Mouse (Mus musculus) midbrain, embryonic 15.5 days (tissue): ENCODE measurements around the gene Cyb5d1. TPM values are rescaled to one million over a fixed set of nuclear protein-coding genes. Genes with fewer than 3 reads are reported as not detected.

Experiments
- ATAC-seq: fragments of 200-750 bp; cut with Nextera tagmentation; replicated peaks from 2 replicates; pipeline ENCODE4 v1.8.0; 2017; ENCODE audit warnings: moderate TSS enrichment
- H3K27ac ChIP-seq: fragments of 300-500 bp; sonication (generic); 2 replicates; pipeline ENCODE4 v1.5.1; 2015; ENCODE audit warnings: mild to moderate bottlenecking, inconsistent platforms
- H3K27me3 ChIP-seq: fragments of 300-500 bp; sonication (generic); replicated peaks from 2 replicates; pipeline ENCODE4 v1.6.1; 2015; ENCODE audit warnings: inconsistent platforms
- H3K36me3 ChIP-seq: fragments of 300-500 bp; sonication (generic); replicated peaks from 2 replicates; pipeline ENCODE4 v1.6.1; 2015; ENCODE audit warnings: inconsistent platforms
- H3K4me1 ChIP-seq: fragments of 300-500 bp; sonication (generic); 2 replicates; pipeline ENCODE4 v1.6.1; 2015; ENCODE audit warnings: inconsistent platforms
- H3K4me2 ChIP-seq: fragments of 300-500 bp; sonication (generic); 2 replicates; pipeline ENCODE4 v1.6.1; 2015; ENCODE audit warnings: inconsistent platforms, mild to moderate bottlenecking, moderate library complexity
- H3K4me3 ChIP-seq: fragments of 300-500 bp; sonication (generic); 2 replicates; pipeline ENCODE4 v1.5.1; 2015; ENCODE audit warnings: mild to moderate bottlenecking, inconsistent platforms
- H3K9ac ChIP-seq: fragments of 300-500 bp; sonication (generic); 2 replicates; pipeline ENCODE4 v1.6.1; 2015; ENCODE audit warnings: mild to moderate bottlenecking, inconsistent platforms
- H3K9me3 ChIP-seq: fragments of 300-500 bp; sonication (generic); 2 replicates; pipeline ENCODE4 v1.6.1; 2016; ENCODE audit warnings: inconsistent platforms
- WGBS: fragments of 180-500 bp; shearing (Covaris S2); methylation state at CpG from one replicate; pipeline ENCODE4 v1.1.7; 2015; ENCODE audit warnings: mixed read lengths; 5-methylcytosine and 5-hydroxymethylcytosine counted together
- polyA plus RNA-seq: library from polyadenylated mRNA; unstranded; fragments of >200 nt; fragmentation: Nextera tagmentation; extraction: Ambion mirVana; gene quantifications from 2 replicates; pipeline ENCODE4 v1.2.1, GENCODE M21; 2015

Cyb5d1 gene
- polyA plus RNA-seq, 1 experiment from 2014 or later, result 32.7 TPM

- WGBS, result 90% methylated on average over 16 of the region's 16 CpGs
- no peak overlapping the region for H3K27ac ChIP-seq
- no peaks in the 10 kb centered on the region for H3K9me3 ChIP-seq
- H3K4me1 ChIP-seq, result peaks cover 39% of the 10 kb centered on the region
- ATAC-seq, result no peak
- H3K4me3 ChIP-seq, result no peak overlapping the region
- H3K36me3 ChIP-seq, result peaks cover 51% of the 10 kb centered on the region
- no peak overlapping the region for H3K4me2 ChIP-seq
- no peak overlapping the region for H3K9ac ChIP-seq
- H3K27me3 ChIP-seq, result no peaks in the 10 kb centered on the region
These were observed 11.7 kb upstream of the Cyb5d1 start for GRCm38 (mm10) chr11:69406867-69407723.

GRCm38 (mm10) chr11:69406282-69406681, 10.9 kb upstream of the Cyb5d1 start:
- H3K36me3 ChIP-seq, result peaks cover 59% of the 10 kb centered on the region
- H3K4me1 ChIP-seq, result peaks cover 34% of the 10 kb centered on the region
- H3K27ac ChIP-seq, result no peak overlapping the region
- H3K9me3 ChIP-seq, result no peaks in the 10 kb centered on the region
- ATAC-seq, result no peak
- H3K4me2 ChIP-seq, result no peak overlapping the region
- no peaks in the 10 kb centered on the region for H3K27me3 ChIP-seq
- no peak overlapping the region for H3K4me3 ChIP-seq
- 90% methylated on average over 19 of the region's 19 CpGs for WGBS
- no peak overlapping the region for H3K9ac ChIP-seq

DNA sequence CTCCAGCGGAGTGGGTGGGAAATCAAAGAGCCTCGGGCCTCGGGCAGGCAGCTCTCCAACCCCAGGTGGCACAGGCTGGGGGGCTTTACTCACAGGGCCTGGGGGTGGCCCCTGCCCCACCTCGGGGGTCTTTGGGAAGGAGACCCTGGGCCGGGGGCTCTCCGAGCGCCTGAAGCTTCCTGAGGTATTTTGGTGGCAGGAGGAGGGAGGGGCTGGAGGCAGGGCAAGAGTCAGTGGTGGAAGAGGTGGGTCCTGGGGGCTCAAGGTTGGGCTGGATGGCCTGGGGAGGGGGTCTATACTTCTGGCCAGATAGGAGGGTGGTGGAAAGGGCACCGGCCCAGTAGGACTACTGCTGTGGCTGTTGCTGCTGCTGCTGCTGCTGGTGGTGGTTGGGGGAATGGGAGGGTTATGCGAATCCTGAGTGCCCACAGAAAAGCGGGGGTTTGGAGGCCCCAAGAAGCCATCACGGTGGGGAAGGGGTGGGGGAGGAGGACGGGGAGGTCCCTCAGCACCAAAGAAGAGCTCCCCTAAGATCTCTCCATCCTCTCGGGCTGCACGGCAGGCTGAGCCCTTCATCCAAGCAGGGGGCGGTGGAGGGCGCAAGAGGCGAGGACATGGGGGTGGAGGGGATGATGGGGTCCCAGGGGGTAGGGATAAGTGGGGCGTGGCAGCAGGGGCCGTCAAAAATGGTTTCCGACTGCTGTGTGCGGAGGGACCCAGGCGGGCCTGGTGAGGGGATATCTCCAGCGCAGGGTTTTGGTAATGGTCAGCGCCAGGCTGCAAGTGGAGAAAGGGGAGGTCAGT, 10.2 kb upstream of the Cyb5d1 start:
- Histone ChIP-seq H3K9me3 (no peaks in the 10 kb centered on the region), H3K27me3 (no peaks in the 10 kb centered on the region), H3K4me1 (peaks cover 34% of the 10 kb centered on the region), H3K4me2 (no peak overlapping the region), H3K4me3 (no peak overlapping the region), H3K27ac (no peak overlapping the region), H3K36me3 (peaks cover 65% of the 10 kb centered on the region), H3K9ac (no peak overlapping the region)
- WGBS, result 92% methylated on average over 24 of the region's 24 CpGs
- no peak for ATAC-seq

GRCm38 (mm10) chr11:69404595-69405396, 9.4 kb upstream of the Cyb5d1 start:
- Histone ChIP-seq H3K36me3 (peaks cover 72% of the 10 kb centered on the region), H3K4me1 (peaks cover 26% of the 10 kb centered on the region), H3K27ac (no peak overlapping the region), H3K9ac (no peak overlapping the region), H3K4me3 (no peak overlapping the region), H3K9me3 (no peaks in the 10 kb centered on the region), H3K4me2 (no peak overlapping the region), H3K27me3 (0 out of 2 replicates have a peak, but pooled peaks cover 6% of the 10 kb centered on the region)
- no peak for ATAC-seq
- WGBS, result 93% methylated on average over 23 of the region's 24 CpGs

DNA sequence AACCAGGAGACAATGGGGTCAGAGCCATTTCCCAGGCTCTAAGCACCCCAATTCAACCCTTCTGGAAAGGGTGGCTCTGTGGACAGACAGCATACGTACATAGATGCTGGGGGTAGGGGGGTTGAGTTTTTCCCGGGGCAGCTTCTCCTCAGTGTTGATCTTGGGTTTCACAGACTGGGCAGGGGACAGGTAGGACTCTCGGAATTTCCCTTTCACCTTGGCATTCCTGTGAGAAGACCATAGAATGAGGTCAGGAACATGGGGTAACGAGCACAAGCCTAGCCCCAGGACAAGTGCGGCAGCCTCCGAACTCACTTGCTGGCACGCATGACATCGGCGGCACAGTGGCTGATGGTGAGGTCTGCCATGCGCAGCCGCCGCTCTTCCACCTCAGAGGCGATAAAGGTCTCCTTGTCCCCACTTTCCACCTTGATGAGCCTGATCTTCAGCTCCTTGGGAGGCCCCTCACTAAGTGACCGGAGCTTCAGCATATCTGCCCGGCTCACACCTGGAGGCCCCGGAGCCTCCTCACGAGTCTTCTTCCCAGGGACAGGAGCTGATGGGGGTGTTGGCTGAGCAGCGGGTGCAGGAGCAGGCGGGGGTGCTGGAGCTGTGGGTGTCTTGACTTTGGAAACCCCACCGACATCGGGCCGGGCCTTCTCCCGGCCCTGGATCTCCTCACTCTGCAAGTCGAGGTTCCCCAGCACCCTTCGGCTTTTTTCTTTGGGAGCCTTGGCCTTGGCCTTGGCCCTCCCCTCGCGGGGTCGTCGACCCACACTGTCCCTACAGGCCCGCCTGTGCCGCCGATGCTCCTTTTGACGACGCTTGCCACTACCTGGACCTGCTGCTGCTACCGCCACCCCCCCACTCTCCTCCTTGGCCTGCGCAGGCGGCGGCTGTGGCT, 8.5 kb upstream of the Cyb5d1 start:
- H3K9me3 ChIP-seq, result no peaks in the 10 kb centered on the region
- H3K4me2 ChIP-seq, result no peak overlapping the region
- H3K4me3 ChIP-seq, result no peak overlapping the region
- H3K36me3 ChIP-seq, result peaks cover 75% of the 10 kb centered on the region
- no peak overlapping the region for H3K27ac ChIP-seq
- peaks cover 17% of the 10 kb centered on the region for H3K4me1 ChIP-seq
- H3K27me3 ChIP-seq, result 0 out of 2 replicates have a peak, but pooled peaks cover 6% of the 10 kb centered on the region
- no peak overlapping the region for H3K9ac ChIP-seq
- ATAC-seq, result no peak
- 92% methylated on average over 37 of the region's 38 CpGs for WGBS

- H3K9me3 ChIP-seq, result no peaks in the 10 kb centered on the region
- no peak overlapping the region for H3K9ac ChIP-seq
- 87% methylated on average over 12 of the region's 12 CpGs for WGBS
- 0 out of 2 replicates have a peak, but pooled peaks cover 6% of the 10 kb centered on the region for H3K27me3 ChIP-seq
- H3K4me2 ChIP-seq, result no peak overlapping the region
- peaks cover 67% of the 10 kb centered on the region for H3K36me3 ChIP-seq
- no peak overlapping the region for H3K4me3 ChIP-seq
- H3K27ac ChIP-seq, result 0 out of 2 replicates have a peak overlapping the region, but pooled peaks have one; percentile 2
- H3K4me1 ChIP-seq, result peaks cover 7% of the 10 kb centered on the region
- ATAC-seq, result no peak
These were observed 6.6 kb upstream of the Cyb5d1 start for GRCm38 (mm10) chr11:69401987-69402386.

- H3K4me2 ChIP-seq, result no peak overlapping the region
- no peak overlapping the region for H3K9ac ChIP-seq
- no peaks in the 10 kb centered on the region for H3K9me3 ChIP-seq
- 0 out of 2 replicates have a peak overlapping the region, but pooled peaks have one; percentile 2 for H3K27ac ChIP-seq
- H3K27me3 ChIP-seq, result 0 out of 2 replicates have a peak, but pooled peaks cover 6% of the 10 kb centered on the region
- ATAC-seq, result peak; percentile 70
- 19% methylated on average over 22 of the region's 22 CpGs for WGBS
- H3K4me3 ChIP-seq, result no peak overlapping the region
- H3K4me1 ChIP-seq, result peaks cover 13% of the 10 kb centered on the region
- peaks cover 61% of the 10 kb centered on the region for H3K36me3 ChIP-seq
These were observed 5.8 kb upstream of the Cyb5d1 start for GRCm38 (mm10) chr11:69401210-69401637.

DNA sequence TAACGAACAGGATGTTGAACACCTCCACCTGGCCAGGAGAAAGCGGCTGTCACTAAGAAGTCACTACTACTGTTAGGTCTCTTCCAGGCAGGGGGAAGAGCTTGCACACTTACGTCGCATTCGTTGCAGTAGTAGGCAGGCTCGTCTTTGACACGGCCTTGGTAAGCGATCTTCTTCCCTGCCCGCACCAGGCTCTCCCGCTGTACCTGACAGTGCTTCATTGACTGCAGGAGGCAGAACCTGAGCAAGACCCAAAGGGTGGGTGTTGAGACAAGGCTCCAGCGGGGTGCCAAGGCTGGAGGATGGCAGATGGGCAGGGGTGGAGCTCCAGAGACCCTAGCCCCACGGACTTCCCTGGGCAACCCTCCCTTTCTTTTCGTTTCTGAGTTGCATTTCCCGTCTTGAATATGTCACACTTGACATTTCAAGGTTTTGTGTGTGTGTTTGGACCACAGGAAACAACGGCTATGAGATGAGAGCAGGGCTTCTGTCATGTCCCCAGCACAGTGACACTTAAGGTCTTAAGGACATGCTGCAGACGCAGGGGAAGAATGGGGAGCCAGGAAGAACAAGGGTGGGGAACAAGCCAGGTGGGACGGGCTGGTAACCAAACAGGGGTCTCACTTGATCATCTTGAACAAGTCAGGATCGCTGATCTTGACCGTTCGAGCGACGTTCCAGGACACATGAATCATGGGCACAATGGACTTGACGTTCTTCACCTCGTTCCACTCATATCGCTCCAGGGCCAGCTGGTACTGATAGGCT, 4.8 kb upstream of the Cyb5d1 start:
- no peak overlapping the region for H3K4me3 ChIP-seq
- whole genome bisulfite sequencing, result 79% methylated on average over 25 of the region's 25 CpGs

GRCm38 (mm10) chr11:69399201-69400082, 4.0 kb upstream of the Cyb5d1 start:
- Histone ChIP-seq H3K4me2 (no peak overlapping the region), H3K27me3 (0 out of 2 replicates have a peak, but pooled peaks cover 6% of the 10 kb centered on the region), H3K4me1 (peaks cover 17% of the 10 kb centered on the region), H3K9ac (no peak overlapping the region), H3K9me3 (no peaks in the 10 kb centered on the region), H3K36me3 (peaks cover 45% of the 10 kb centered on the region), H3K27ac (no peak overlapping the region), H3K4me3 (no peak overlapping the region)
- WGBS, result 21% methylated on average over 58 of the region's 66 CpGs
- no peak for ATAC-seq

More for the DNA sequence above, 4.8 kb upstream of the Cyb5d1 start:
- Histone ChIP-seq H3K4me2 (no peak overlapping the region), H3K27me3 (0 out of 2 replicates have a peak, but pooled peaks cover 6% of the 10 kb centered on the region), H3K36me3 (peaks cover 51% of the 10 kb centered on the region), H3K9me3 (no peaks in the 10 kb centered on the region), H3K4me1 (peaks cover 16% of the 10 kb centered on the region), H3K27ac (no peak overlapping the region), H3K9ac (no peak overlapping the region)
- ATAC-seq, result no peak
